In the genomic region with DNA sequence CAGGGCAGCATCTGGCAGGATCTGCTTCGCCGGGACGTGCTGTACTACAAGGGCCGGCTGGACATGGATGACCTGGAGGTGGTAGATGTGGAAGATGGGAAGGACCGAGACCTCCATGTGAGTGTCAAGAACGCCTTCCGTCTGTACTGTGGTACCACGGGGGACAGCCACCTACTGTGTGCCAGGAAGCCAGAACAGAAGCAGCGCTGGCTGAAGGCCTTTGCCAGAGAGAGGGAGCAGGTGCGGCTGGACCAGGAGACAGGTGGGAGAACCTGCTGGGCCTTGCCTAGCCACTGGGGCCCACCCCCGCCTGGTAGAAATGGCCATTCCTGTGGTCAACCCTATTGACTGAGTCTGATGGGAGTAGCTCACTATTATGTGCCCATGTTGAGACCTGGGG, we compare ENCODE assay signal across 14 mouse cellular contexts.
"Had no signal": no experiment of that assay in that cellular context is flagged by ENCODE, and none has a peak within 500 bp of the region (broad histone marks: within the 10 kb centered on the region; RNA-seq: fewer than 3 reads in every experiment).

No protein-coding gene starts in this region.

- H3K4me3 ChIP-seq: left cerebral cortex, adult 2 months; limb, embryonic 10.5 days; liver, embryonic 15.5 days; megakaryocyte, embryonic 14.5 days; midbrain, embryonic 15.5 days had no signal

- H3K9me3 ChIP-seq: limb, embryonic 10.5 days; liver, embryonic 15.5 days; megakaryocyte, embryonic 14.5 days; midbrain, embryonic 15.5 days had no signal

- ATAC-seq: midbrain, embryonic 15.5 days had no signal

- H3K4me2 ChIP-seq: liver, embryonic 11.5 days; liver, embryonic 15.5 days; midbrain, embryonic 15.5 days had no signal

- H3K27me3 ChIP-seq: liver, embryonic 15.5 days; megakaryocyte, embryonic 14.5 days; midbrain, embryonic 15.5 days had no signal

- DNase-seq: kidney, adult 18-20 months; kidney, postnatal 10 days; kidney, postnatal 4 days; lung, adult 2 months; lung, postnatal 14 days; thymus, postnatal 4 days had no signal

- H3K27ac ChIP-seq: left cerebral cortex, adult 2 months; limb, embryonic 10.5 days; liver, embryonic 15.5 days; macrophage; midbrain, embryonic 15.5 days; stomach, postnatal 0 days had no signal

- H3K9ac ChIP-seq: liver, embryonic 15.5 days; midbrain, embryonic 15.5 days had no signal
